Mouse (Mus musculus) embryonic facial prominence, embryonic 12.5 days (tissue): Measurements from ENCODE around the gene Insl5. TPM values are rescaled to one million over a fixed set of nuclear protein-coding genes. Genes with fewer than 3 reads are reported as not detected.

Experiments
- ATAC-seq: fragments of 200-750 bp; cut with Nextera tagmentation; 2 replicates; pipeline ENCODE4 v1.8.0; 2017; ENCODE audit not compliant: insufficient number of reproducible peaks, insufficient read depth, low FRiP score, low TSS enrichment
- H3K27ac ChIP-seq: fragments of 300-500 bp; sonication (generic); 2 replicates; pipeline ENCODE4 v1.5.1; 2016; ENCODE audit warnings: mild to moderate bottlenecking
- H3K27me3 ChIP-seq: fragments of 300-500 bp; sonication (generic); 2 replicates; pipeline ENCODE4 v1.6.1; 2016; ENCODE audit warnings: mild to moderate bottlenecking, moderate library complexity
- H3K36me3 ChIP-seq: fragments of 300-500 bp; sonication (generic); 2 replicates; pipeline ENCODE4 v1.6.1; 2016; ENCODE audit warnings: mild to moderate bottlenecking
- H3K4me1 ChIP-seq: fragments of 300-500 bp; sonication (generic); 2 replicates; pipeline ENCODE4 v1.6.1; 2016
- H3K4me2 ChIP-seq: fragments of 300-500 bp; sonication (generic); replicated peaks from 2 replicates; pipeline ENCODE4 v1.6.1; 2016; ENCODE audit warnings: mild to moderate bottlenecking, moderate library complexity
- H3K4me3 ChIP-seq: fragments of 300-500 bp; sonication (generic); 2 replicates; pipeline ENCODE4 v1.5.1; 2016; ENCODE audit warnings: mild to moderate bottlenecking
- H3K9ac ChIP-seq: fragments of 300-500 bp; sonication (generic); 2 replicates; pipeline ENCODE4 v1.6.1; 2016; ENCODE audit warnings: mild to moderate bottlenecking, moderate library complexity
- H3K9me3 ChIP-seq: fragments of 300-500 bp; sonication (generic); 2 replicates; pipeline ENCODE4 v1.6.1; 2016; ENCODE audit warnings: mild to moderate bottlenecking, moderate library complexity
- WGBS: fragments of 180-500 bp; shearing (Covaris S2); methylation state at CpG from one replicate; pipeline ENCODE4 v1.1.7; 2016; 5-methylcytosine and 5-hydroxymethylcytosine counted together
- polyA plus RNA-seq: library from polyadenylated mRNA; unstranded; fragments of >200 nt; fragmentation: Nextera tagmentation; extraction: Ambion mirVana; gene quantifications from 2 replicates; pipeline ENCODE4 v1.2.1, GENCODE M21; 2016

Gene Insl5
- polyA plus RNA-seq, 1 experiment from 2014 or later: 0.24 TPM

DNA sequence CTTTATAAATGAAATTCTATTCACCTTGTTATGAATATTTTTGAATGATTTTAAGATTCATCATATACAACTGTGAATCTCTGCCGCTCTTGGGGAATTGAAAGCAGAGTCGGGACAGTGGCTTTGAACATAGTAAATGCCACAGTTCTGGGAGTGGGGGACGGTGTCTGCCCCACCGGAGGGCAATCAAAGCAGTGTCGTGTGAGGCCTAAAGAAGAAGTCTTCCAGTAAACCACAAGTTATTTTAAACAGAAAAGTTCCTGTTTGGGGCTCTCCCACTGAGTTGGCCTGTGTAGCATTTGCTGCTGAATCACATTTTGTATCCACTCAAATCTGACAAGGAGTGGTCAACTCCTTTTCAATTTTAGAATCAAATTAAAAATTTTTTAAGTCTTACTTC is 55.5 kb downstream of the Insl5 start:
- Histone ChIP-seq H3K9ac (no peak overlapping the region), H3K27ac (no peak overlapping the region), H3K4me2 (no peak overlapping the region), H3K4me3 (no peak overlapping the region), H3K36me3 (no peaks in the 10 kb centered on the region), H3K9me3 (no peaks in the 10 kb centered on the region), H3K4me1 (0 out of 2 replicates have a peak, but pooled peaks cover under 1% of the 10 kb centered on the region), H3K27me3 (no peaks in the 10 kb centered on the region)
- no peak for ATAC-seq
- WGBS: 71% methylated on average over 5 of the region's 5 CpGs

DNA sequence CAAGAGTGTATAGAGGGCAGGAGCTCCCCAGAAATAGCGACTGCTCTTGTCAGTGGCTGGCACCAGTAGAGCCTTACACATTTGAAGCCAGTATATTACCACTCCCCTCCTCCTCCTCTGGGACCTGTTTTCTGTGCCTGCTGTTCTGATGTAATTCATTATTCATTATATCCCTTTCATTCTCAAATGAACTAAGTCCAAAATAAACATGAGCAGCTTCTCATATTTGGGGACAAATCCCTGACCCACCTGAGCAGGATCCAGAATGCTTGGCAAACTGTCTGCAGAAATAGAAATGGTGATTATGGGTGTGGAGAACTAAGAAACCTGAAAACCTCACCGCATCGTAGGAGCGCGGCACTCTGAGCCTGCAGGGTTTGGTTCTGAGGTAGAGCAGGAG is 57.0 kb downstream of the Insl5 start:
- WGBS: 95% methylated on average over 5 of the region's 5 CpGs
- no peaks in the 10 kb centered on the region for H3K36me3 ChIP-seq
- no peak overlapping the region for H3K4me2 ChIP-seq
- no peak for ATAC-seq
- no peaks in the 10 kb centered on the region for H3K4me1 ChIP-seq
- H3K9me3 ChIP-seq: no peaks in the 10 kb centered on the region
- no peak overlapping the region for H3K4me3 ChIP-seq
- H3K27ac ChIP-seq: no peak overlapping the region
- H3K27me3 ChIP-seq: no peaks in the 10 kb centered on the region
- H3K9ac ChIP-seq: no peak overlapping the region

Other genes starting within 250 kb of the Insl5 start
- 1.4 and 1.6 TPM in 2 replicates for gene Tctex1d1, start 48.2 kb downstream of the Insl5 start, polyA plus RNA-seq
- 50.2 and 56.3 TPM in 2 replicates for gene Mier1, start 87.5 kb upstream of the Insl5 start, polyA plus RNA-seq
- gene Wdr78, start 87.7 kb upstream of the Insl5 start, polyA plus RNA-seq: 5.7 and 6.0 TPM in 2 replicates
- 13.5 and 14.9 TPM in 2 replicates for gene Slc35d1, start 188.3 kb upstream of the Insl5 start, polyA plus RNA-seq